Mouse (Mus musculus) mouse trophoblast stem cell (cell line): Measurements from ENCODE around the gene Spns1.

ENCODE experiments used
- in situ Hi-C, 2 experiments: fragments of 300-500 bp; cut with MseI, MboI; formaldehyde crosslinking; loops; 2 replicates in 1 of 2; 3 replicates in 1 of 2; pipeline ENCODE4 v1.15.1; 2025

The Spns1 gene

DNA sequence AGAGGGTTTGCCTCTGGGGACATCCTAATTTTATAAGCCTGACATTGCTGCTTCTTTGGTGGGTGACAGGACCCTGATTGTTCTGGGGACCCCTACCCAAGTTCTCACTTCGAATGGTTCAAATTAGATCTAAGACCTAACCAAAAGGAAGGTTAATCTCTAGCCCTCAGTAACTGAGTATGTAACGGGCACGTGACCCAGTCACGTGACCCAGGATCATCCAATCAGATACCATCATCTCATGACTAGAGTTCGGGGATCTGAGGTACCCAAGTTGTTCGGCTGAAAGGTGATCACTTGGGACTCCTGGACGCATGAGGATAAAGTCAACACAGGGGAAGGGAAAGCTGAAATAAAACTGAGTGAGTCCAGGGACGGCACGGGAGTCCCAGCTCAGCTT is 4.2 kb downstream of the Spns1 start:
- in situ Hi-C loops, result loop anchor here in 1 of 2 experiments (10.0 kb wide), 1 partner anchor 118 kb away; no protein-coding TSS in a partner anchor

DNA sequence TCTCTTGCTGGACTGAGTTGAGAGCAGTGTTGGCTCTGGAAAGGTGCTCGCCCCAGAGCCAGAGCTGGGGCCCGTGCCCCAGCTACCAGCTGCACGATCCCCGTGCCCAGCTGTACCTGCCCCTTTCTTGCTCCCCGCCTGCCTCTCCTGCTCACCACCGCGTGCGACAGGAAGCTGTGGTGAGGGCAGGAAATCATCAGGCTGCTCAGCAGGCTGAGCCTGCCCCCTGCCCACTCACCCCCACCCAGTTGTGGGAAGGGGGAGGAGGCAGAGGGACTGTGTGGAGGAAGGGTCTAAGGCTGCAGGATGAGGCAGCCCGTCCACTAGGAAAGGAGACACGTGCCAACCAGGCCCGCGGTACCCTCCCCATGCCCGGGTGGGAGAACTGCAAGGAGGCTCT is 7.9 kb downstream of the Spns1 start, which contains the start of gene Lat:
Gene Lat, minus strand, starts transcription at position 178 of the 400 bp plus-strand sequence.
- in situ Hi-C loops, result no loop called here

DNA sequence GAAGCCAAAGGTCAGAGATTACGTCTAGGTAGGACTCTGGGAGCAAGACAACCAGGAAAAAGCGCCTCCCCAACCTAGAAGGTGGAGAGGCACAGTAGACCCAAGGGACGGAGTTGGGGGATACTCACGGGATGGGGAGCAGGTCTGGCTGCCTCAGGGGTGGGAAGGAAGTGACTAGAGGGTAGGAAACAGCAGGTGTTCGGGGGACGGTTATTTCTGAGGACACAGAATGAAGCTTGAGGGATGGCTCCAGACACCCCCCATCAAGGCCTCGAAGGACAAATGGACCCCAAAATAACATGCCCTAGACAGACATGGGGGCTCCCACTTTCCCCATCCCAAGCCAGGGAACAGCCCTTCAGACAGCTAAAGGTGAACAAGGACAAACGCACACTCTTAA is 8.9 kb downstream of the Spns1 start:
- in situ Hi-C loops, result no loop called here

DNA sequence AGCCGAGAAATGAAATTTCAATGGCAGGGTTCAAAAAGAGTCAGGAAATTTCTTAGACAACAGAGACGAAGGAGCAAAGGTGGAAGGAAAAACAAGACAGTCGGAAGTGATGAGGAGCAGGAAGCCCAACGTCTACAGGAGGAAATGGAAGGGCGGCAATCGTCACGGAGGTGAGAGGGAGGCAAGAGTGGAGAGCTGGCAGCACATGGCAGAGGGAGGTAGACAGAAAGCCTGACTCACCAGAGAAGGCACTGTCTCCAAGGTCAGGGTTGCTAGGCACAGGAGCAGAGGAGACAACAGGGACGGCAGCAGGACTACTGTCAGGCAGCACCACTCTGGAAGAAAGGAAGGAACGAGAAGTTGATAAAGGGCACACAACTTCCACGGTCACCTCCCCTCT is 9.6 kb downstream of the Spns1 start:
- in situ Hi-C loops, result no loop called here

DNA sequence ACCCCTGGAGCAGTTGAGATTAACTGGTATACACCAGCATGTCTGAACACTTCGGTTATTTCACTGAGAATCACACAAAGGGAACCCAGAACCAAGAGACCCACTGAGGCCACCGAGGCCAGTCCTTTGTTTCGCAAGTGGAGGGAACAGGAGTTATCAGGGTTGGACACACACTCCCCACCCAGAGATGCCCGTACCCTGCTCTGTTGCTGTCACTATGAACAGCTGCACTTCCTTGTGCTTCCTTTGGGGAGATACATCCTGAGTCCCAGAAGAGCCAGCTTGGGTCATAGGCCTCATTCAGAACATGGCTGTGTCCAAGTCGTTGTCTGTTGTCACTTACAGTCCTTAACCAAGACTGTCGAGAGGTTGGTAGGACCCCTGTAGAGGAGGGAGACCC is 14.2 kb downstream of the Spns1 start:
- in situ Hi-C loops, result no loop called here

DNA sequence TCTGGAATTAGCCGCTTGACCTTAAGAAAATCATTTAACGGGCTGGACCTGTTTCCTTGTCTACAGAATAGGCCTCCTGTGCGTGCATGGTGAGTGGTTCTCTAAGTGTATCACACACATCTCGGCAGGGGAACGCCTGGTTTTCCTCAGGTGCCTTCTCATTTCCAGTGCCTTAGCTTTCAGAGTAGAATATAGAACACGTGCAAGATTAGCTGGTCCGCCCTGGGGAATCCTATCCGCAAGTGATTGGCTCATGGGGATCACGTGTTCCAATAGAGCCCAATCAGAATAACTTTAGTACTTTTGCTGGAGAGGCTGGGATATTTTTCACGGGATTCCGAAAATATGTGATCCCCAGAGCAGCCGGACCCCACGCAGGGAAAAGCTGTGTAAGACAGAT is 18.2 kb downstream of the Spns1 start:
- in situ Hi-C loops, result no loop called here

DNA sequence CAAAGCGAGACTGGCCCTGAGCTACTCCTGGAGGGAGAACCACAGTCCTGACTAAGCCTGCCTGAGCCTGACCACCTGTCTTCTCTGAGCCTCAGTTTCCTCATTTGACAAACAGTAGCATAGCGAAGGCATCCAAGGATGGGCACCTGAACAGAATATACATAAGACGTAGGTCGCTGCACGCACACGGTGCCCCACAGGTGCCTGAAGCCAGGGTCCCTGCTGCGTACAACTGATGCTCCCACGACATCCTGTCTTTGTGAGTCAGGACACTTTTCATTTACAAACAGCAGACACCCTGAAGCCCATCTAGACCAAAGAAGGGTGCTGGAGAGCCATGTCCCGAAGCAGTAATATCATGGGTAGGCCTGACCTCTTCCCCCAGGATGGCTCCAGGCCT is 18.8 kb downstream of the Spns1 start:
- in situ Hi-C loops, result no loop called here

DNA sequence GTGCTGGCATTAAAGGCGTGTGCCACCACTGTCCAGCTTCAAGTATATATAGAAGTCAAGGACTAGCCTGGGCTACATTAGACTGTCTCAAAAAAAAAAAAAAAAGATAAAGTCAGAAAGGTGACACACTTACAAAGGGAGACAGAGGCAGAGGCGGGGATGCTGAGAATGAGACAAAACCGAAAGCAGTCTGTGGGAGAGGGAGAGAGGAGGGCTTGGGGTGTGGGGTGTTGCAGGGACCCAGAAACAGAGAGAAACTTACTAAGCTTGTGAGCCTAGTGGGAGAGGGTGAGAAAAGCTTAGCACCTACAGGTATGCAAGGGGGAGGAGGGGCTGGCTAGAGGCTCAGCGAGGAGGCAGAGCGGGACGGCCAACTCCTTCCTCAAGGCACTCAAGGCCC is 19.4 kb downstream of the Spns1 start:
- in situ Hi-C loops, result no loop called here

DNA sequence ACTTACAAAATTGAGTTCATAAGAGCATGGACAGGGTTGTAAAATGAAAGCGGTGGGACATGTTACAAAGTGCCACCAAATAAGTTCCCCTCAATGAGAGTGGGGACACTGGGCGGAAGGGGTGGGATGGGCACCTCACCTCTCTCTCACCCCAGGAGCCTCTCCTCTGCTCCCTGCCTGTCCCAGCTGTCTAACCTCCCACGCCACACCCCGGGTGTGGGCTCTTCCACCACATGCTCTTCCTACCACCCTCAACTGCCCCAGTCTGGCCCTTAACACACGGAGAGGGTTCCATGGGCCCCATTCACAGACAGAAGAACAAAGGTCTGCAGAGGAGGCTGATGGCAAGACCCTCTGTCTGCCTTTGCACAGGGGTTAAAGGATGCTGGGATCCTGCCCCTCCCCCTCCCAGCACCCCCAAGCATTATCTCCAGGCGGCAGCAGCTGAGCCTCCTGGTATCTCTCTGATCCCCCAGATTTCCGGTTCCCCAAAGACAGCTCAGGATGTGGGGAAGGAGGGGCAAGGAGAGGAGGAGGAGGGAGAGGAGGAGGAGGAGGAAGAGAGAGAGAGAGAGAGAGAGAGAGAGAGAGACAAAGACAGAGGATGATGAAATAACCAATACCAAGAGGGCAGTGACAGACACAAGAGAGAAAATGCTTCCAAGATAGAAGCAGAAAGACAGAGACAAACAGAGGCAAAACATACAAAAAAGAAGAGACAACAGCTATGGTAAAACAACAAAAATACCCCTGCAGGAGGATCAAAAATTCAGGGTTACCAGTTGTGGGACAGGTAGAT is 20.3 kb downstream of the Spns1 start:
- in situ Hi-C loops, result no loop called here

DNA sequence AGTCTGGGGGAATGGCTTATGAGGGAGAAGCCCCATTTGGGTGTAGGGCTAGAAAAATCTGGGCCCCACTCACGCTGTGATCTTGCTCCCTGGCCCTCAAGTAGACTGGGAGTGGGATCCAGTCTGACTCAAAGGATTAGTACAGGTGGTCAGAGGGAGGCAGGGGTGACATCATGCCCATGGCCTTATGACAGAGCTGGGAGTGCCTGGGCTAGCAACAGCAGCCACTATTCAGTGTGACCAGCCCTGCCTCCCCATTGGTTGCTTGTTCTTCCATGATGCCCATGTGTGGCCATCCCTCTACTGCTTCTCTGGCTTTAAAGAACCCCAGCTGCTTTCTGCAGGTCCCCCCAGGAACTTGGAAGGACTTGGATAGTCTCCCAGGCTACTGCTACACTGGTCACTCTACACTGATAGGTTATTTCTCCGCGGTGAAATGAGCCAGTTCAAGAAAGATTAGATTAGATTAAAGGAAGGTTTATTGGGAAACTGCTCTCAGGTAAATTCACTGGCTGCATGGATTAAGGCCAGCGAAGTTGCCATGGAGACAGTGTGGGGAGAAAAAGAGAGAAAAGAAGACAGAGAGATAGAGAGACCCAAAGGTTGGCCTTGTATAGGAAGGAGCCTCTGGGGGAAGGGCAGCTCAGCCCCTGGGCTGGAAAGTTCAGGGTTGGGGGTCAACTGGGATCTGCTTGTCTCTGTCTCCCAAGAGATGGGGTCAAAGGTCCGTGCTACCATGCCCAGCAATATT is 21.2 kb downstream of the Spns1 start:
- in situ Hi-C loops, result no loop called here

DNA sequence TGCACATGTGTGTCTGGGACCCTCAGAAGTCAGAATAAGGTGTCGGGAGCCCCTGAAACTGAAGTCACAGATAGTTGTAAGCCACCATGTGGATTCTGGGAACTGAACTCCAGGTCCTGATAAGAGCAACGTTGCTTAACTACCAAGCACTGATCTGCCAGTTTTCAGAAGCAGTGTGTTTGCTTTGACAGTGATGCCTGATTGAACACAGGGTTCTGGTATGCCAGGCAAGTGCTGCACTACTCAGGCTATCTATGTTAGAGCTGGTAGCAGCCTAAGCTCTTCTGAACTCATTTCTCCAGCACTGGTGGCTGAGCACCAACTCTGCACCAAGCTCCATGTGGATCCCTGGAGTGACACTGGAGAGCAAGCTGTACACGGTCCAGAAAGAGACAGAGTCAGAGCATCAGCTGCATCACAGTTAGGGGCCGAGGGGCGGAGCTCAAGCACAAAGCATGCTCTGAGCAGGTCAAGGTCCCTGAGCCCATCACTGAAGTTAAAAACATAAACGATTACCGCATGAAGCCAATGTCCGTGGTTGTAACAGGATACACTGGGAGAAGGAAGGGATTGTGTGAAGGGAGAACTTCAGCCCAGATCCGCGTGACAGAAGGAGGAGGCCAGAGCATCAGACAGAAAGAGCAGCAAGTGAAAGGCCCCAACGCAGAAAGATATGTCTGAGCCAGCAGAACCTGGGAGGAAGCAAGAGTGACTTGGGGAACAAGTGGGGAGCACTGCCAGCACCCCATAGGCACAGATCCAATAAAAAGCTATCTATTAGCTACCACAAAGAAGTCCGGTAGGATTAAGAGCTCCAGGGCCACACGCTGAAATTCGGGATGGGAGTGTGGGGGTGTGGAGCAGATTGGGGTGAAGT is 22.3 kb downstream of the Spns1 start:
- in situ Hi-C loops, result no loop called here

DNA sequence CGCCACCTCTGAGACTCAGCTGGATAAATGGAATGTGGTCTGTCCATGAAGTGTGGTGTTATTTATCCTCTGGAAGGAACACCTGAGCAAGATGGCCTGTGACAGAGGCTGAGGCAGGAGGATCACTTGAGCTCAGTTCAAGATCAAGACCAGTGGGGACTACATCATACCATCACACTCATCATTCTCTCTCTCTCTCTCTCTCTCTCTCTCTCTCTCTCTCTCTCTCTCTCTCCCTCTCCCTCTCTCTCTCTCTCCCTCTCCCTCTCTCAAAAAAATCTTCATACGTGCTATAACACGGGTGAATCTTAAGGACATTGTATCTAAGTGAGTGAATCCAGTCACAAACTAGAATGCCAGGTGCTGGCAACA is 23.3 kb downstream of the Spns1 start:
- in situ Hi-C loops, result no loop called here

DNA sequence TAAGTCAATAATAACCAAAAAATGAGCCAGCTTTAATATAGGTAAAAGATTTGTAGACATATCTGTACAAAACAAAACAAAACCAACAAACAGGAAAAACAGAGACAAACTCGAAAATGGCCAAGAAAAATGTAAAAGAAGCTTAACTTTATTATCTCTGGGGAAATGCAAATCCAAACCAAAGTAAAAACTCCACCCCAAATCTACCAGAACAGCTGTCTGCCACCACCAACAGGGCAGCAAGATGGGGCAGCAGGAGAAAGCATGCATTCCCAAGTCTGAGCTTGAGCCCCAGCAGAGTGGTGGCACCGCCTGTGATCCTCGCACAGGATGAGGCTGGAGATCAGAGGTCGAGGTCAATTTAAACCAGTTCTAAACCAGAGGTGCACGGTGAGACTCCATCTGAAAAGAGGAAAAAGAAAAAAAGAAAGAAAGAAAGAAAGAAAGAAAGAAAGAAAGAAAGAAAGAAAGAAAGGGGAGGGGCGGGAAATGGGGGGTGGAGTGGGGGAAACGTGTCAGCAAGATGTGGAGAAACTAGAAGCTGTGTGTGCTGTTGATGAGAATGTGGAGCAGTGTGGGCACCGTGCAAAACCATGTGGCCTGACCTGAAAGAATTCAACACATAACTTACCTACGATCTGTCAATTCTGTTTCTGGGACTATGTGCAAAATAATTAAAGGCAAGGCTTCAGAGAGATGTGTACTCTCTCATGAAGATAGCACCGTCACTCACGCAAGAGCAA is 23.8 kb downstream of the Spns1 start:
- in situ Hi-C loops, result no loop called here

DNA sequence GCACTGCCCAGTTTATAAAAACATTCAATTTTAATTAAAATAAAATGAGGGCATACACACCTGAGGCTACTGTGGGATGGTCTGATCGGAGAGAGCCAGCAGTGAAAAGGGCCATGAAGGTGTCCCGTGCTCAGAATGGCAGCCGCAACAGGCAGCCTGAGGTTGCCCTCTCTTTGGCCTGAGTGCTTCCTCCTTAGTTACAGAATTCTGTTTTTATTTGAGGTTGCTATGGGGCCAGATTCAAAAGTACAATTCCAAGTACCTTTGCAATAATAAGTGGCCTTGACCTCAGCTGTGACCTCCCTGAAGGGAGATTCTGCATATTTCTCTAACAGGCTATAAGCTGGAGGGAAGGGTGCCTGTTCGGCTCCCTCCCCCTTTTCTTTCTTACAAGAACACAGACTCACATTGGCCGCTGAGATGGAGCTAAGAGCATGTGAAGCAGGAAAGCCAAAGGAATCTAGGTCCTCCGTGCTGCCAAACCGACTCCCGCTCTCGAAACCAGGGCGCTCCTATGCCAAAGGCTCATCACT is 25.8 kb downstream of the Spns1 start:
- in situ Hi-C loops, result no loop called here

DNA sequence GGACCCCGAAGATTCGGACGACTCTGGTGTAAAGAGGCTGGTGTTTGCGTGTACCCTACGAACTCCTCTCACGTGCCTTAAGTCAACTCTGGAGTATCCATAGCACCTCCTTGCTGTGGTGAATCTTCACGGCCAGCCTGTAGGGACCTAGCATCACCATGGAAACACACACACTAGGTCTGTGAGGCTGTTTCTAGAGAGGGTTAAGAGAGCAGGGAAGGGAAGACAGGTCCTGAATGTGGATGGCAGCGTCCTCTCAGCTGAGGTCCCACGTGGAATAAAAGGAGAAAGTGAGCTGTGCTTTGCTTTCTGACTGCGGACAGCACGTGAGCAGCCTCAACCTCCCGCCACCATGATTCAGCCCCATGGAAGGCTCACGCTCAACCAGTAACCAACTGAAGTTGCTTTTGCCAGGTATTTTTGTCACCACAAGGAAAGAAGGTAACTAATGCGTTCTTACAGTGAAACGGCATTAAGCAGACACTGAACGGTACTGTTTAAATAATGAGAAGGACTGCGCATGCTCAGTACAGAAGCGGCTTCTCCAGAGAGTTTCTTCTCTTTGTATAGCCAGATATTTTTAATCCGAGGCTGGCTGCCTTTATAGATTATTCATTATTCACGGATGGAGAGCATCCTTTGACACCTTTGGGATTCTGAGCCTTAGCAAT is 26.4 kb downstream of the Spns1 start:
- in situ Hi-C loops, result no loop called here

DNA sequence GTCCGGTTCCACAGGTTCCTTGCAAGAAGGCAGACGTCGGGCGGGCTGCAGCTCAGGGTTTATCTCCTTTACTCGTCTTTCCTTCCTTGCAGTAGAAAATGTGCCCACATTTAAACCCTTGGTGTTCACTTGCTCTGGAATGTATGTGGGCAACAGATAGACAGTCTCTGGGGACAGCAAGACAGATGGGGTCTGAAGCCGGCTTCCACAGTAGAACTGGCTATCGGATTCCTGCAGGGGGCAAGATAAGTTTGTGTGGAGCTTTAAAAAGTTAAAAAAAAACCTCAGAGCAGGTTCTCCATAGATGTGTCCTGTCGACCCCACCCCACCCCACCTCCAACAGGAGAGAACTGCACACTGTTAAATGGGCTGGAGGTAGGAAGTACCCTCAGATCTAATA is 29.0 kb downstream of the Spns1 start:
- in situ Hi-C loops, result no loop called here

DNA sequence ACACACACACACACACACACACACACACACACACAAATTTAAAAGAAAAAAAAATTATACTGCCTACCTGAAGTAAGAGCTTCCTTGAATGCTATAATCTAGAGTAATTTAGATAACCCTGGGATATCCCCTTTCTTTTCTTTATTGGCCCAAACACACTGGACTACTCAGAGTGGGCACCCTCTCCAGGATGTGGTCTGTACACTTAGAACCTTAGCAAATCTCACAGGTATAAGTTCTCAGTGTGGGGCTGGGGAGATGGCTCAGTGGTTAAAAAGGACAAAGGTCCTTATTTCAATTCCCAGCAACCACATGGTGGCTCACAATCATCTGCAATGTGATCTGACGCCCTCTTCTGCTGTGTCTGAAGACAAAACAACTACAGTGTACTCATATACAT is 30.2 kb downstream of the Spns1 start:
- in situ Hi-C loops, result no loop called here

DNA sequence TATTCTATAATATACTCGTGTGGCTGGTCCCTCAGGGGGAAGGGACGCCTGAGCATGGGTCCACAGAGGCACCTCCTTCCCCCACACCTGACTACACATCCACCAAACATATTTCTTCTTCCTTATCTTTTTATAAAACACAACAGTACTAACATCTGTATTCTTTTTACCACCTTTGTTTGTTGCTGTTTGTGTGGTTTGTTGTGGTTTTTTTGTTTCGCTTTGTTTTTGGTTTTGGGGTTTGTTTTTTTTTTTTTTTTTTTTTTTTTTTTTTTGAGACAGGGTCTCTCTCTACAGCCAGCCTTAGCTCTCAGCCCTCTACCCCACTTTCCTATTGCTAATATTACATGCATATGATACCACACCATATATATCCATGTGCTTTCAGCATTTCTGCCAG is 31.3 kb downstream of the Spns1 start:
- in situ Hi-C loops, result no loop called here

DNA sequence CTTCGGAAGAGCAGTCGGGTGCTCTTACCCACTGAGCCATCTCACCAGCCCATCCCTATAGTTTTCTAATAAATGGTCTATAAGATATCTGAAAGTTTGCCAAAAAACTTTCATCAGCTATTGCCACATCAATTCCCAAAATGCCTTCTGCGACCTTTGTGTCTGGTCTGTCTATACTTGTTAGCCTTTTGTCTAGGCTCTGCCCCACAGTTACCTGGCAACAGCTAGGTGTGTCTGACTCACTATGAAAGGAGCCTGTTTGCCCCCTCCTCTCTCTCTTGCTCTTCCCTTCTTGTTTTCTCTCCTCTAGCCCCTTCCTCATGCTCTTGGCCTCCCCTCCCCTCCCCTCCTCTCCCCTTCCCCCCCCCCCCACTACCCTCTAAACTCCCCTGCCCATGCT is 31.7 kb downstream of the Spns1 start:
- in situ Hi-C loops, result no loop called here

DNA sequence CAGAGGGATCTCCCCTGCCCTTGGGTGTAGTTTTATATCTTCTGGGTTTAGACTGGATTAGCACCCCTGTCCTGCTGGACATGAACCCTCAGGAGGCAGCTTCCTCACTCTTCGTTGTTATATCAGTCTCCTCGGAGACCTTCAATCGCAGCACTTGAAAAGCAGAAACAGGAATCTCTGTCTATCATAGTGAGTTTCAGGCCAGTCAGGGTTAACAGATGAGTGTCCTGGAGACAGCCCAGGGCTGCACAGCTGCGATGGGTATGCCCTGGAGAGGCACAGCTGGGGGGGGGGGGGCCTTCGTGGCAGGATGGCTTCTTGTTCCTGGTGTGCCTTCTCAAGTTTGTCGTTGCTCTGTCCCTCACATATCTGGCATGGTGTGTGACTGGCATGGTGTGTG is 36.4 kb downstream of the Spns1 start:
- in situ Hi-C loops, result no loop called here

DNA sequence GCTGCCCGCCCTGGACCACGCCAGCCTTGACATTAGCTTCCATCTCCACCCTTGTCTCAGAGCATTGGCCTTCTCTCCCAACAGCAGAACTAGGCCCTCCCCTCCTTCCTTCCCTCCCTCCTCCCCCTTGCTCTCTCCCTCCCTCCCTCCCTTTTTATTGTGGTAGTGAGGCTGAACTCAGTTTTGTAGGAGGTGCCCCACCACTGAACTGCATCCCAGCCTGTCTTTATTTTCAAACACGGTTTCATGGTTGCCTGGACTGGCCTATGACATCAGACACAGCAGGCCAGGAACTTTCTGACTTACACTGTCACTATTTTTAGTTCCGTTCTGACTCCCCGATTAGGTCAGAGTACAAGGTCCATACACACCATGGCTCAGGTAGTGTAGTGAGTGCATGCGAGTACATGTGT is 37.0 kb downstream of the Spns1 start:
- in situ Hi-C loops, result no loop called here
